Mouse (Mus musculus) urinary bladder, postnatal 14 days (tissue): ENCODE results near the gene Cnpy4.

Source experiments
- DNase-seq: peaks from one replicate; pipeline ENCODE4 v3.0.0; 2021; ENCODE audit warnings: low spot score

Gene Cnpy4

DNA sequence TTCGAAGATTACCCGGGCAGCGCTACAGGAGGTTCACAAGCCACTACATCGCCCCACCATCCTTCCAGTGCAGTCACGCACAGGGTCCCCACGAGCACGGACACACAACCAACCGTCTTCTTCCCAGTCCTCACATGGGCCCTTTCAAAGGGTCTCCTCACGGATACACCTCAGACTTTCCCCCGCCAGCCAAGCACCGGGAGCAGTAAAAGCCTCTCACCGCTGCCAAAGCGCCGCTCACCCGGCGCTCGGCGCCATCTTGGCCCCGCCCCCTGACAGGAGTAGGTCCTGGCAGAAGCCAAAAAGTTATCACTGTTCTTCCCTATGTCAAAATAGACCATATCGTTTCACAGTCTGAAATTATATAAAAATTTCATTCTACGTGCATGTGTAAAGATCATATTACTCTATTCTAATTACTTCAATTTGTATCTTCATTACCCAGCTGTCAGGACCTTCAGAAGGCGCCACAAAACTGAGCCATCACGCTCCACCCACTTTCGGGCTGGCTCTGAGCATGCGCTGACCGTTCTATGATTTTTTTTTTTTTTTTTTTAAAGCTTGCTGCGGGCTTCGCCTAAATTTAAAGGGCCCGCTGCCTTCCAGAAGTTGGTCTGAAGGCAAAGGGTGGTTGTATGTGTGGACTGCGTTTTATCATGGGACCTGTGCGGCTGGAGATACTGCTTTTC is at the start of gene Cnpy4, which contains the start of gene Taf6:
Gene Cnpy4 (plus strand): TSS at position 536 of the 689 bp plus-strand sequence.
Gene Taf6 (minus strand): TSS at position 502 of the 689 bp plus-strand sequence.
- DNase-seq, result peak; percentile 83

DNA sequence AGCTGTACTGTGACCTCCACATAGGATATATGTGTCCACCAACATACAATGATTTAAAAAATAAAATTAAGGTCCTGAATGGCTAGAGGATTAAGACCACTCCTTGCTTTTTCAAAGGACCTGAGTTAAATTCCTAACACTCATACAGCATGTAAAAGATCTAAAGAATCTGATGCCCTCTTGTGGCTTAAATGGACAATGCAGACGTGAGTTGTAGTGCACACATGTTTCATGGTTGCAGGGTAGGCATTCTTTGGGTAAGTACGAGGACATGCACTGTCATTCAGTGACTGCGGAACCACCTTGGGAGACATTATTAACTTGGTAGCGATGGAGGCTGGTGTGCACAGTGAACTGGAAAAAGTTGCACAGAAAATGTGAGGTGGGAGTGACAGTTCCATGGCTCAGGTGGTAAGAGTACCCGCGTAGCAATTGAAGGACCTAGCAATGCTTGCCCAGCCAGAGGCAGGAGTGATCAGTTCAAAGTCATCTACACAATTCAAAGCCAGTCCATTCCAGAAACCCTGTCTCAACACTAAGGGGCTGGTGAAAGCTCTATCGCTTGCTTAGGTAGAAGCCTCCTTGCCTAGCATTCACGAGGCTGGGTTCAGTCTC is 49.2 kb upstream of the Cnpy4 start:
- no peak for DNase-seq

DNA sequence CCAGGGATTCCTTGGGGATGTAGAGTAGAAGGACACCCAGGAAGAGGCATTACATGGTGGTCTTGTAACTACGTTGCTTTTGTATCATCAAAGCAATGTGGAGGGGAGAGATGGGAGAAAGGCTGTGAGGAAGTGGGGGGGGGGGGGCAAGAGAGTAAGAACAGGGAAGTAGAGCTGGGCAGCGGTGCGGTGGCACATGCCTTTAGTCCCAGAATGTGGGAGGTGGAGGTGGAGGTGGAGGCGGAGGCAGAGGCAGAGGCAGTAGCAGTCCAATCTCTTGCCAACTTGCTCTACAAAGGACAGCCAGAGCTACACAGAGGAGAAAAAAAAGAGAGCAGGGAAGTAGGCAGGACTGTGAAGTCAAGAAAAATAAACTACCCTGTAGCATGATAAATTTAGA is 48.7 kb upstream of the Cnpy4 start:
- no peak for DNase-seq

DNA sequence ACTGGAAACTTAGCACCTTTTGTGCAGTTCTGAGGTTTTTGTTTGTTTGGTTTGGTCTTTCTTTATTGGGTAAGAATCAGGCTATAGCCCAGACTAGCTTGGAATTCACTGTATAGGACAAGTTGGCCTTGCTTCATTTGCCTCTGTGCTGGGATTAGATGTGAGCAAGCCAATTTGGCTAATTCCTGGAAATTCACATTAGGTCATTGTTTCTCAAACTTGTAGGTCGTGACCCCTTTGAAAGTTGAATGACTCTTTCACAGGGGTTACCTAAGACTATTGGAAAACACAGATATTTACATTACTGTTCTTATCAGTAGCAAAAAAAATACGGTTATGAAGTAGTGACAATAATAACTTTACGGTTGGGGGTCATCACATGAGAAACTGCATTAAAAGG is 32.9 kb upstream of the Cnpy4 start:
- DNase-seq, result no peak

DNA sequence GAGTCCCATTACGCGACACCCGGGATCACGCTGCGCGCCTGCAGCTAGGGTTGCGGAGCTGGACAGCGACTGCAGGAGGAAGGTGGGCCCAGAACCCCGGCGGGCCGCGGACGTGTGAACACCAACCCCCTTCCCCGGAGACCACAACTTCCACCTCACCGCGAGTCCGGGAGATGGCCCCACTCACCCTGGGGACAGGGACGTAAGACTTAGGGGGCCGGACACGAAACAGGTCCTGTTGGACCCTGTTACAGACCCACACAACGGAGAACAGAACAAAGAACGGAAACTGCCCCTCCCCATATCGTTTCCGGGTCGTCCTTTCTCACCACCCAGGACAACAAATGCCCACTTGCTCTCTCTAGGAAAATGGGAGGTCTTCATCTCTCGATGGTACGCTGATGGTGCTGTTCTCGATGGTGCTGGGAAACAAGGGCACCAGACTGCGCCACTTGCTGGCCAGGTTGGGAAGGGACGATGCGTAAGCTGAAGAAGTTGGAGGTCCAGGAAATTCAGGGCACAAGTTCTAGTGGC is 31.8 kb upstream of the Cnpy4 start, which contains the start of gene Zfp113:
Gene Zfp113 (minus strand): TSS at position 302 of the 534 bp plus-strand sequence.
- peak; percentile 87 for DNase-seq

DNA sequence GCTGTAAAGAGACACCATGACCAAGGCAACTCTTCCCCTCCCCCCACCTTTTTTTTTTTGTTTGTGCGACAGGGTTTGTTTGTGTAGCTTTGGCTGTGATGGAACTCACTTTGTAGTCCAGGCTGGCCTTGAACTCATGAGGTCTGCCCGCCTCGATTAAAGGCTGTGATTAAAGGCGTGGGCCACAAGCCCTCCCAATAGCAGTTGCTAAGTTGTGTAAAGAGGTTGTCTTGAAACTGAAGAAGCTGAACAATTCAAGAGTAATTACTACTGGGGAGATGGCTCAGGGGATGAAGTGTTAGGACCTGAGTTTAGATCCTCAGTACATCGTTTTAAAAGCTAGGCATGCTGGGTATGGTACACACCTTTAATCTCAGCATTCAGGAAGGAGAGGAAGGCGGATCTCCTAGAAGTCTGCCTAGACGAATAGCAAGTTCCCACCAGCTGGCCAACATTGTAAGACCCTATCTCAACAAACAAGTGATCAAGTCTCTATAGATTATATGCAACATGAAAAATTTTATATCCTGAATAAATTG is 27.0 kb upstream of the Cnpy4 start:
- no peak for DNase-seq

DNA sequence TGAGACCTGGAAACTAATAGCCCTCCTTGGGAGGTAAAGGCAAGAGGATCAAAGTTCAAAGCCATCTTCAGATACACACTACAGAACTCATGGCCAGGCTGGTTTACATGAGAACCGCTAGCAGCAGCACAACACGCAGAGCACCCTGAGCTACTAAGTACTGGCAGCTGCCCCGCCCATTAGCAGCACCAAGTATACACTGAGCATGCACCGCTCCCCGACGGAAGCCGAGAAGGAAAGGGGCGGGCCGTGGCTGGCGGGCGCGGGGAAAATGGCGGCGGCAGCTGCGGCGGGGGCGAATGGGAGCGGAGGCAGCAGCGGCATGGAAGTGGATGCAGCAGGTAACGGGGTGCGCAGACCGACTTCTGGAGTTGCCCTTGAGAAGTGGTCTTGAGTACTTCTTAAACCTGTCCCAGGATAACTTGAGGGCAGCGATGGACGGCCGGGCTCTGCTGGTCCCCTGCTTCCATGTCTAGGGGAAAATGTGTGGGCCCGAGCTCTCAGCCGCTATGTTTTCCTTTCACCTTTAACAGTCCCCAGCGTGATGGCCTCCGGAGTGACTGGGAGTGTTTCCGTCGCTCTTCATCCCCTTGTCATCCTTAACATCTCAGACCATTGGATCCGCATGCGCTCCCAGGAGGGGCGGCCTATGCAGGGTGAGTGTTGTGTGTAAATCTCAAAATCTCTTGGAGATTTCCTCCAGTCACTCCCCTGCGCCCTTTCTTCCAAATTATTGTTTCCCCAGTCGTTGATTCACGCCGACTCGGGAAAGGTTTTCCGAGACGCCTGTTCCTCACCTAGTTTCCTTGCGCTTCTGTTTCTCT is 26.2 kb upstream of the Cnpy4 start, which contains the start of gene Cops6:
Gene Cops6 (plus strand): TSS at position 230 of the 824 bp plus-strand sequence.
- peak; percentile 94 for DNase-seq

DNA sequence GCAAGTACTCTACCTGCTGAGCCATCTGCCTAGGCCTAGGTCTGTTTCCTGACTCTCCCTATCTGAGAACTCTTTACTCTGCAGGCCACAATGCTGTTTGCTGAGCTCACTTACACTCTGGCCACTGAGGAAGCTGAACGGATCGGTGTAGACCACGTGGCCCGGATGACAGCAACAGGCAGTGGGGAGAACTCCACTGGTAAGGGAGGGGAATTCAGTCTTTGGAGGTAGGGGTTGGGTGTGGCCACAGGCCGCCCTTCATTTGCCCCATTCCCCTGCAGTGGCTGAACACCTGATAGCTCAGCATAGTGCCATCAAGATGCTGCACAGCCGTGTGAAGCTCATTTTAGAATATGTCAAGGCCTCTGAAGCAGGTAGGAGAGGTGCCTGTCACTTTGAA is 24.2 kb upstream of the Cnpy4 start:
- DNase-seq, result no peak

DNA sequence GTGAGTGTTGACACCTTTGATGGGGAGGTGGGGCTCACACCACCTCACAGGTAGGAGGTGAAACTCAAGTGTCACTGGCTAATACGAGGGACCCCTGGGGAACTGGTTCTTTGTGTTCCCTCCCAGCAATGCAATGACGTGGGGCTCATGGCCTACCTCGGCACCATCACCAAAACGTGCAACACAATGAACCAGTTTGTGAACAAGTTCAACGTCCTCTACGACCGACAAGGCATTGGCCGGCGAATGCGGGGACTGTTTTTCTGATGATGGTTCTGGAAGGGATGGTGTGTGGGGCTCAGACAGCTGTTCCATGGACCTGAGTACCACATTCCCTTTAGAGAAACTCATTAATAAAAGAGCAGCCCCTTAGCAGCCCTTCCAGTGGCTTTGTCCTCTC is 23.7 kb upstream of the Cnpy4 start:
- DNase-seq, result no peak

DNA sequence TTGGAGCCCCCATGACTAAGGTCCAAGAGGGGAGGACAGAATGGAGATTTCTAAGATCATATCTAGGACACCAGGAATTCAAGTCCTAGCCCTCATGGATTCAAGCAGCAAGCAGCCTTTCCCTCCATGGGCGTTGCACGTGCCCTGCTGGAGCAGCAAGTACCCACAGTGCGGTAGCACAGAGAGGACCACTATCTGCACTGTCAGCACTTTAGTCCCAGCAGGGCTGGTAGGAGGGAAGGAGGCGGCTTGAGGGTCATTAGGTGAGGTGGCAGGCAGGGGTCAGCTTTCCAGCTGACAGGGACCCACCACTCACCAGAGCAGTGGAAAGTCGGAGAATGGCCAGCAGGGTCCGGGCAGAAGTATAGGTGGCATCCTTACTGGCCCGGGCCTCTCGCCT is 21.7 kb upstream of the Cnpy4 start:
- no peak for DNase-seq

DNA sequence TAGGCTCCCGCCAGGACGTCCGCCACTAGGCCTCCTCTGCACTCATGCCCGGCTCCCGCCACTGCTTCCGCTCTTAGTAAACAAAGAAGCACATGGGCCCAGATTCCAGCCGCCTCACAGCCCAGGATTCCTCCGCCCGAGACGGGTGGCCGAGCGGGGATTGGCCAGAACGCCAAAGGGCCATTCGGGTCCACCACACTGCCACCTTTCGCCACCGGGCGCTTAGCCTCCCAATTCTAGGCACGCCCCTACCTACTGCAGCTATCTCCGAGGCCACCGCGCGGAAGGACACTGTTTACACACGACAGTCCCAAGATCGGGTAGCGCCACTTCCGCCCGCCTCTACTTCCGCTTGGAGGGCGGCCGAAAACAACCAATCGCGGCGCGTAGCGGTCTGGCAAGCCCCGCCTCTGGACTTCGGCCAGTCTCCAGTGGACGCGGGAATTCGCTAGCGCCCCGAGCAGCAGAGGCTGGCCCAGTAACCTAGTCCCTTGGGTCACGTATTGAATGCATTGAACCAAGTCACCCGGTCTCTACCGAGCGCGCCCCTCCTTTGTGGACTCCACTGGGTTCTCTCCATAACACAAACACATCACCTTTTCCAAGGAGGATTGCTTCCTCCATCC is 16.2 kb upstream of the Cnpy4 start:
- DNase-seq, result peak; percentile 97

DNA sequence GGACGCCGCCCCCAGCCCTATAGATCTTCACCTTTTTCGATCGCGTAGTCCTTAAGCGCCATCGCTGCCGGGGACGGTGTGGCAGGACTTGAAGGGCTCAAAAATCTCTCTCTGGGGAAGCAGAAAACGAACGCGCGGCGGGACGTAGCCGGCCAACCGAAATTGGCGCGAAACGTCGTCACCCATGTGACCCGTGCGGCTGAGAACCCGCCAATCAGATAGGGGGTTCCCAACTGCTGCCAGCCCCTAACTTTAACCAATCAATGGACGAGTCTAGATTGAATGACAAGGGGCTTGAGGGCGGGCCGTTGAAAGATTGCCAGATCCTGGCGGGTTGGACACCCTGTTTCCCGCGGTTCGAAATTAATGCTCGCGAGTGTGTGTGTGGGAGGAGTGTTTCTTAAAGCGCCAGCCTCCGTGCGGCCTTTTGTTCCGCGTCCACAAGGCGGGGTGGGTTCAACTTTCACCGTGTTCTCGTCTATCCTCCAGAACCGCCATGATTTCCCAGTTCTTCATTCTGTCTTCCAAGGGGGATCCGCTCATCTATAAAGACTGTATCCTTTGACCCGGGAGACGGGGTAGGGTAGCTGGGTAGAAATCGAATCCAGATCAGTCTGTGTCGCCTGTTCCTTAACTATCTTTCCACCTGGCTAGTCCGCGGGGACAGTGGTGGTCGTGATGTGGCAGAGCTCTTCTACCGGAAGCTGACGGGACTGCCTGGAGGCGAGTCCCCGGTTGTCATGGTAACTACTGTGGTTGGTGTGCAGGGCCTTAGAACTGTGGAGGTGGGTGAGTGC is 15.4 kb upstream of the Cnpy4 start, which contains the start of the genes Ap4m1 and Mcm7:
Gene Ap4m1 (plus strand): TSS at position 308 of the 797 bp plus-strand sequence.
Gene Mcm7 (minus strand): TSS at position 728 of the 797 bp plus-strand sequence.
- peak; percentile 98 for DNase-seq

DNA sequence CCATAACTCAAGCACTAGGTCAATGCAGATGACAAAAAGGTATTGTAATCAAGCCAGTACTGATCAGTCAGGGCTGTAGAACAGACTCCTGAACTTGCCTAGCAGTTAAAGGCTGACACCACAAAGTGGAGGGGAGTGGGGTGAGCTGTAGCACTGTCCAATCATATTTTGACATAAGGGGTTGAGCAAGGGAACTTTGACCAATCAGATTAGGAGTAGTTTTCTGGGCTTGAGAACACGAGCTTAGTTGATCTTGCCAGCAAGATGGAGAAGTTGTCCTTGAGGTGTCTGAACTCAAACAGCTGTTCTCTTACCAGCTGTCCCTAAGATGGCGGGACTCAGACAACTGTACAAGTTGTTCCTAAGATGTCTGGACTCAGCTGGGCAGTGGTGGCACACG is 14.1 kb upstream of the Cnpy4 start:
- no peak for DNase-seq

DNA sequence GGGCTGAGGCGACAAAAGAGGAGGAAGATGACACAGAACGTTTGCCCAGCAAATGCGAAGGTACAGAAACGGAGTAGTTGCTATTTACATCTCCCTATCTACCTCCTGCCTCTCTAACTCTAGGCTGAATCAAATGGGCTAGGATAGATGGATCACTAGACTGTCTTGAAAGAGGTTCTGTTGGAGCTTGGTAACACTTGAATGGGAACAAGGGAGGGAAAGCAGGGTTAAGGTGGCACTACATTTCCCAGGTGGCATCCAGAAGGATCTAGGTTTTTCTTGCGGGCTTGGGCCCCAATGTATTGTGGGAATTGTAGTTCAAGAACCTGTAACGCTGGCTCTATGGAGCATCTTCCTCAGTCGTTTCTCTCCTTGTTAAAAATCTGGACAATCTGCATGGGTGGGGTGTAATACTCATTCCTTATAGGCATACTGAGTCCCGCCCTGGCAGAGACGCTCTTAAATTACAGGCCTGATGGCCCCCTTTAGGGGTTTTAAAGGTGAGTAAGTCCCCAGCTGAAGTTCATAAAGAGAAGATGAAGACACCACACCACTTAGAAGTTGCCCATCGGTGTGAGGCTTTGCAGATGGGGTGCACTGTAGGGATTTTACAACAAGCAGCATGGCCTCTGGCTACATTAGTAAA is 499 bp downstream of the Cnpy4 start:
- DNase-seq, result peak; percentile 67

DNA sequence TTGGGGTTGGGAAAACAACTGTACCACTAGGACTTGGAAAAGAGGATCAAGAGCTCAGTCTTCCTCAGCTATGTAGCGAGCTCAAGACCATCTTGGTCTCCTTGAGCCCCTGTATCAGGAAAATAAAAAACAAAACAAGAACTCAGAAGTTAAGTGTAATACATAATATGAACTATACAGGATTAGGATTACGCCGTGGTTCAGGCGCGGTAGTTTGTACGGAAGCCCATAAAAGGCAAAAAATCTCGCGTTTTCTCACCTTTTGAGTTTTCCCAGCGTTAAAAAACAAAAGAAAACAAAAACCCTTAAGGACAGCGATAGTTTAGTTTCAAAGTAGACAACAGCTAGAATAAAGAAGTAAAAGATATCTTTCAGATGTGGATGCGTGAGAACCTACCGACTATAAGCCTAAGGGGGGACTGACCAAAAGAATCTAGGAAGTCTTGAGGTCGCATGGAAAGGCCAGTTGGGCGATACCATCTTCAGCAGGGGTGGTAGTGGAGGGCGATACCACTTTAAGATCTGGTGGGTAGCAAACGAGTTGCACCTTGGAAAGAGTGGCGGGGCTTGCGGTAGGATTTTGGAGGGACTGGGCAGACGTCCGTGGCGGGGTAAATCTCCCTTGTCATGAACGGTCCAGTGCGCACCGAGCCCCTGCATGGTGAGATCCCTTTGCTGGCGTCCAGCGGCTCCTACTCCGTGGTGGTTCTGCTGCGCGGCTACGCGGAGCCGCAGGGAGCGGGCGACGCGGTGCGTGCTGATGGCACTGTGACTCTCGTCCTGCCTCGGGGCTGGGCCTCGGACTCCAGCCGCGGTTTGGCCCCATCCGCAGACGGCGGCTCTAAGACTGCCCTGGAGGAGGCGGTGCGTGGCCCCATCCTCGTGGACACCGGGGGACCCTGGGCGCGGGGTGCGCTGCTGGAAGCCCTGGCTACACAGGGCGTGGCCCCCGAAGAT is 6.8 kb downstream of the Cnpy4 start, which contains the start of gene Mblac1:
Gene Mblac1 (plus strand): TSS at position 544 of the 957 bp plus-strand sequence.
- DNase-seq, result peak; percentile 84

DNA sequence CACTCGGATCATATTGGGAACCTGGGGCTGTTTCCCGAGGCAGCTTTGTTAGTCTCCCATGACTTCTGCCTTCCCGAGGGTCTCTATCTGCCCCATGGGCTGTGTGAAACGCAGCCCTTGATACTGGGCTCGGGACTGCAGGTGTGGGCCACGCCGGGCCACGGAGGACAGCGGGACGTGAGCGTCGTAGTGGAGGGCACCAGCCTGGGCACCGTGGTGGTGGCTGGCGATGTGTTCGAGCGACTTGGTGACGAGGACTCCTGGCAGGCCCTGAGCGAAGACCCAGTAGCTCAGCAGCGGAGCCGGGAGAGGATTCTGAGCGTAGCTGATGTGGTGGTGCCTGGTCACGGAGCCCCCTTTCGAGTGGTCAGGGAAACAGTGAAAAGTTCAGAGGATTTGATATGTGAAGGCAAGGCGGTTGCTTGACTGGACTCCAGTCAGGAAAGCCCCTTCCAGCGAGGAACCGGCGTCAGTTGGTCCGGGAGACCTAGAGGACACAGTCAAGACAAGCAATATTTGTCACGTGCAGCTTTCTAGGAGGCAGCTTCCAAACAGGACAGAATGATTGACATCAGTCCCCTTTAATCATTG is 7.6 kb downstream of the Cnpy4 start:
- DNase-seq, result peak; percentile 24

DNA sequence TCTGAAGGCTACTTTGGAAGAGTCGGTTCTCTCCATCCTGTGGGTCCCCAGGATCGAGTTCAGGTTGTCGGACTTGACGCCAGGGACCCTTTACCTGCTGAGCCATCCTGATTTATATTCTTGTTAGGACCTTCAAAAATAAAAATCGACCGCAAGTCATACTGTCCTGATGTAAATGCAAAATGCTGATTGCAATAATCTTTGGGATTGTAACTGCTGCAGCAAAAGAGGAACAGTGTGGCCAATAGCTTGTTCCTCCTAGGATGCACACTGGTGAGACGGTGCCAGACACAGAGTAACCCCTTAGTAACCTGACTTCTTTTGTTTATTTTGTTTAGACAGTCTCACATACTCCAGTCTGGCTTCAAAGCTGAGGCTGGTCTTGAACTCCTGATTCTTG is 8.2 kb downstream of the Cnpy4 start:
- no peak for DNase-seq

DNA sequence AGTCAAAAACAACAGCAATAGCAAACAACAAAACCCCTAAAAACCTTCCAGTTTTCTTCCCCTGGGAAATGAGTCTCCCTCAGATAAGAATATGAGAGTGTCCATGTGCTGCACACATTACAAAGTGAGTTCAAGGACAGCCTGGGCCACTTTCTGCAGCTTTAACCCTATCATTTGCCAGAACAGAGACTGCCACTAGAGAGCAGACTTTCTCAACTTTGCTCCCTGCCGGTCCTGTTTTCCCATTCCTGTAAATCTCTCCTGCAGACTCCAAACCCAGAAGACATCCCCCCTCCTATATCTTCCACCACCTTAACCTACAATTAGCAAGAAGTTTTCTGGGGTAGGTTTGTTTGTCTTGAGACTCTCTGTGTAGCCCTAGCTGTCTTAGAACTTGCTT is 12.3 kb downstream of the Cnpy4 start:
- no peak for DNase-seq
